21 mouse cellular contexts compared by ENCODE assay signal in the genomic region with DNA sequence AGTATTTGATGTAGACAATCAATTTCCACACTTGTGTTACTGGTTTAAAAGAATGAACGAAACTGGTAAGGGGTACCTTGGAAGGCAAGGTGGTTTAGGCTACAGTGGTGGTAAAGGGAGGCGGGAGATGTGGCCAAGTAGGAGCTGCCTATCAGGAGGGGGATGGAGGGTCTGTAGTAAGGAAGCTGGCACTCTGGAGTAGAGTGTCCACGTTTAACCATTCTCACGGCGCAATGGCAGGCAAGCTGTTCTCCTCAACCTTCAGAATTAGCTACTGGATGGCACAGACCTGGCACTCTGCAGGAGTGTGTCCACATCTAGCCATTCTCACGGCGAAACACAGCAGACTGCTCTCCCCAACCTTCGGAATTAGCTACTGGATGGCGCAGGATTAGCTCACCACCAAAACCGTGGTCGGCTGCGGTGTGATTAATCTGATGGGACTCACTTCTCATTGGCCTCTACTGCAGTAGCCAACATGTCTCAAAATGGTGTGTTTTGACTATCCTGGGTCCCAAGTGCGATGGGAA. TPM values are rescaled to one million over a fixed set of nuclear protein-coding genes. Genes with fewer than 3 reads are reported as not detected.
A peak's percentile ranks its signal among the peaks of the same experiment; 100 is the strongest.
DNase-seq lines count a peak whose midpoint lies in the region; ATAC-seq and TF ChIP-seq lines count a peak whose summit lies in the region.
"Had no signal": no experiment of that assay in that cellular context is flagged by ENCODE, and none has a peak within 500 bp of the region (broad histone marks: within the 10 kb centered on the region; RNA-seq: fewer than 3 reads in every experiment).

No protein-coding gene starts in this region.

- DNase-seq in forebrain, embryonic 14.5 days (ENCODE audit: low spot score), result no peak
- no peak for DNase-seq in midbrain, postnatal 0 days (ENCODE audit: low spot score)
- DNase-seq in spleen, postnatal 10 days (ENCODE audit: low spot score in 2 of 2), result no peak
- DNase-seq: adrenal gland, adult 2 months; adrenal gland, postnatal 14 days; B cell, adult 2 months; cerebellum, adult 11 months; cerebellum, adult 2 months; cerebellum, adult 9-11 months; cerebellum, postnatal 25 days; forebrain, postnatal 0 days; gastrocnemius, adult 2 months; gastrocnemius, postnatal 25 days; heart, adult 2 months had no signal

- H3K36me3 ChIP-seq in forebrain, embryonic 14.5 days (ENCODE audit: control insufficient read depth, insufficient read depth, low read length), result peaks cover 34% of the 10 kb centered on the region
- H3K36me3 ChIP-seq in forebrain, embryonic 12.5 days (replicated peaks), result peaks cover 36% of the 10 kb centered on the region
- peaks cover 33% of the 10 kb centered on the region for H3K36me3 ChIP-seq in kidney, embryonic 16.5 days (ENCODE audit: insufficient read depth, low read length)
- peaks cover 27% of the 10 kb centered on the region for H3K36me3 ChIP-seq in kidney, embryonic 14.5 days (ENCODE audit: control insufficient read depth, insufficient read depth, low read length)
- H3K36me3 ChIP-seq in midbrain, embryonic 13.5 days, result peaks cover 57% of the 10 kb centered on the region
- peaks cover 16% of the 10 kb centered on the region; the same call in 1 of the 2 replicates for H3K36me3 ChIP-seq in midbrain, postnatal 0 days (ENCODE audit: insufficient read depth, low read length)

- no peak overlapping the region for H3K4me3 ChIP-seq in forebrain, embryonic 14.5 days (ENCODE audit: low read depth, low read length)
- H3K4me3 ChIP-seq in forebrain, embryonic 12.5 days (replicated peaks), result no peak overlapping the region
- H3K4me3 ChIP-seq in kidney, embryonic 16.5 days (ENCODE audit: low read length), result no peak overlapping the region
- H3K4me3 ChIP-seq in kidney, embryonic 14.5 days (ENCODE audit: low read length), result no peak overlapping the region
- no peak overlapping the region for H3K4me3 ChIP-seq in midbrain, embryonic 13.5 days (replicated peaks)
- no peak overlapping the region for H3K4me3 ChIP-seq in midbrain, postnatal 0 days (ENCODE audit: low read depth, low read length)
- H3K4me3 ChIP-seq: gastrocnemius, adult 2 months; heart, adult 2 months; hindbrain, embryonic 12.5 days; hindbrain, embryonic 15.5 days had no signal

- ATAC-seq in forebrain, embryonic 14.5 days, result peak; percentile 8; the same call in 1 of the 2 replicates
- no peak for ATAC-seq in forebrain, embryonic 12.5 days (ENCODE audit: low FRiP score)
- 0 out of 2 replicates have a peak, but pooled peaks have one; percentile 49 for ATAC-seq in kidney, embryonic 16.5 days (ENCODE audit: low FRiP score, low TSS enrichment)
- no peak for ATAC-seq in kidney, embryonic 14.5 days (ENCODE audit: low FRiP score, low TSS enrichment)
- 0 out of 2 replicates have a peak, but pooled peaks have one; percentile 11 for ATAC-seq in midbrain, embryonic 13.5 days
- no peak for ATAC-seq in midbrain, postnatal 0 days (ENCODE audit: low FRiP score)

- H3K27me3 ChIP-seq in forebrain, embryonic 14.5 days (replicated peaks; ENCODE audit: control insufficient read depth, insufficient read depth, low read length), result no peaks in the 10 kb centered on the region
- no peaks in the 10 kb centered on the region for H3K27me3 ChIP-seq in forebrain, embryonic 12.5 days
- H3K27me3 ChIP-seq in kidney, embryonic 16.5 days (ENCODE audit: insufficient read depth, low read length), result no peaks in the 10 kb centered on the region
- no peaks in the 10 kb centered on the region for H3K27me3 ChIP-seq in kidney, embryonic 14.5 days (ENCODE audit: control insufficient read depth, insufficient read depth, low read length)
- no peaks in the 10 kb centered on the region for H3K27me3 ChIP-seq in midbrain, embryonic 13.5 days
- no peaks in the 10 kb centered on the region for H3K27me3 ChIP-seq in midbrain, postnatal 0 days (ENCODE audit: insufficient read depth, low read length)
- H3K27me3 ChIP-seq: hindbrain, embryonic 12.5 days; hindbrain, embryonic 15.5 days had no signal

- H3K9ac ChIP-seq in forebrain, embryonic 14.5 days (ENCODE audit: low read length), result no peak overlapping the region
- H3K9ac ChIP-seq in forebrain, embryonic 12.5 days, result no peak overlapping the region
- no peak overlapping the region for H3K9ac ChIP-seq in kidney, embryonic 16.5 days (replicated peaks; ENCODE audit: low read length)
- no peak overlapping the region for H3K9ac ChIP-seq in kidney, embryonic 14.5 days (ENCODE audit: low read depth, low read length)
- no peak overlapping the region for H3K9ac ChIP-seq in midbrain, embryonic 13.5 days (replicated peaks)
- H3K9ac ChIP-seq in midbrain, postnatal 0 days (replicated peaks; ENCODE audit: low read length, poor library complexity, severe bottlenecking), result no peak overlapping the region
- H3K9ac ChIP-seq: forebrain, postnatal 0 days; hindbrain, embryonic 12.5 days; hindbrain, embryonic 15.5 days had no signal

- H3K4me1 ChIP-seq in forebrain, embryonic 14.5 days (ENCODE audit: control insufficient read depth, insufficient read depth, low read length), result no peaks in the 10 kb centered on the region
- H3K4me1 ChIP-seq in forebrain, embryonic 12.5 days, result no peaks in the 10 kb centered on the region
- no peaks in the 10 kb centered on the region for H3K4me1 ChIP-seq in kidney, embryonic 16.5 days (ENCODE audit: insufficient read depth, low read length)
- H3K4me1 ChIP-seq in kidney, embryonic 14.5 days (ENCODE audit: control insufficient read depth, insufficient read depth, low read length), result no peaks in the 10 kb centered on the region
- H3K4me1 ChIP-seq in midbrain, embryonic 13.5 days (replicated peaks), result no peaks in the 10 kb centered on the region
- H3K4me1 ChIP-seq in midbrain, postnatal 0 days (ENCODE audit: insufficient read depth, low read length), result no peaks in the 10 kb centered on the region
- H3K4me1 ChIP-seq: hindbrain, embryonic 12.5 days; hindbrain, embryonic 15.5 days had no signal

- no peaks in the 10 kb centered on the region for H3K9me3 ChIP-seq in forebrain, embryonic 14.5 days (replicated peaks; ENCODE audit: control insufficient read depth, low read length)
- no peaks in the 10 kb centered on the region for H3K9me3 ChIP-seq in forebrain, embryonic 12.5 days
- no peaks in the 10 kb centered on the region for H3K9me3 ChIP-seq in kidney, embryonic 16.5 days (ENCODE audit: low read length)
- peaks cover 3% of the 10 kb centered on the region; the same call in 1 of the 2 replicates for H3K9me3 ChIP-seq in kidney, embryonic 14.5 days (ENCODE audit: control insufficient read depth, low read length)
- no peaks in the 10 kb centered on the region for H3K9me3 ChIP-seq in midbrain, embryonic 13.5 days
- H3K9me3 ChIP-seq in midbrain, postnatal 0 days (ENCODE audit: low read length), result no peaks in the 10 kb centered on the region
- H3K9me3 ChIP-seq: hindbrain, embryonic 12.5 days; hindbrain, embryonic 15.5 days had no signal

- H3K27ac ChIP-seq in forebrain, embryonic 14.5 days (ENCODE audit: low read depth, low read length), result no peak overlapping the region
- H3K27ac ChIP-seq in forebrain, embryonic 12.5 days, result no peak overlapping the region
- H3K27ac ChIP-seq in kidney, embryonic 16.5 days (ENCODE audit: low read length), result no peak overlapping the region
- no peak overlapping the region for H3K27ac ChIP-seq in kidney, embryonic 14.5 days (ENCODE audit: low read depth, low read length)
- H3K27ac ChIP-seq in midbrain, embryonic 13.5 days, result no peak overlapping the region
- no peak overlapping the region for H3K27ac ChIP-seq in midbrain, postnatal 0 days (ENCODE audit: low read depth, low read length)
- H3K27ac ChIP-seq: gastrocnemius, adult 2 months; heart, adult 2 months; hindbrain, embryonic 12.5 days; hindbrain, embryonic 15.5 days had no signal

- H3K4me2 ChIP-seq in forebrain, embryonic 14.5 days (ENCODE audit: low read length), result no peak overlapping the region
- no peak overlapping the region for H3K4me2 ChIP-seq in forebrain, embryonic 12.5 days
- no peak overlapping the region for H3K4me2 ChIP-seq in kidney, embryonic 16.5 days (replicated peaks; ENCODE audit: low read depth, low read length)
- H3K4me2 ChIP-seq in kidney, embryonic 14.5 days (replicated peaks; ENCODE audit: low read depth, low read length), result no peak overlapping the region
- H3K4me2 ChIP-seq in midbrain, embryonic 13.5 days (replicated peaks), result no peak overlapping the region
- H3K4me2 ChIP-seq in midbrain, postnatal 0 days (ENCODE audit: low read depth, low read length, poor library complexity, severe bottlenecking), result no peak overlapping the region
- H3K4me2 ChIP-seq: heart, embryonic 11.5 days; hindbrain, embryonic 12.5 days; hindbrain, embryonic 15.5 days had no signal

- no peak for TF ChIP-seq CTCF in midbrain, postnatal 0 days (IDR thresholded peaks at IDR 0.05)

- 93% methylated on average over 13 of the region's 13 CpGs for whole genome bisulfite sequencing in forebrain, embryonic 14.5 days
- 93% methylated on average over 13 of the region's 13 CpGs for WGBS in forebrain, embryonic 12.5 days
- WGBS in kidney, embryonic 16.5 days, result 98% methylated on average over 13 of the region's 13 CpGs
- 95% methylated on average over 13 of the region's 13 CpGs for WGBS in kidney, embryonic 14.5 days
- WGBS in midbrain, embryonic 13.5 days, result 94% methylated on average over 13 of the region's 13 CpGs
- WGBS in midbrain, postnatal 0 days, result 93% methylated on average over 13 of the region's 13 CpGs

RNA-seq across cellular contexts. Expression of a gene that starts 42.2 kb away (rescaled TPM):
- 60.2 and 63.9 TPM in 2 replicates for polyA plus RNA-seq in forebrain, embryonic 14.5 days (2014; fragmentation: Nextera tagmentation; extraction: Ambion mirVana)
- polyA plus RNA-seq in forebrain, embryonic 12.5 days (2016; fragmentation: Nextera tagmentation; extraction: Ambion mirVana), result 106 and 111 TPM in 2 replicates
- 50.7 and 60.3 TPM in 2 replicates for polyA plus RNA-seq in kidney, embryonic 16.5 days (2015; fragmentation: Nextera tagmentation; extraction: Ambion mirVana)
- polyA plus RNA-seq in kidney, embryonic 14.5 days (2014; fragmentation: Nextera tagmentation; extraction: Ambion mirVana), result 36.9 and 89.9 TPM in 2 replicates
- 46.2 and 55.9 TPM in 2 replicates for polyA plus RNA-seq in midbrain, embryonic 13.5 days (2015; fragmentation: Nextera tagmentation; extraction: Ambion mirVana)
- total RNA-seq in midbrain, postnatal 0 days (2014; rRNA removed), result 84.9 and 116 TPM in 2 replicates
- 28.2 and 30.7 TPM in 2 replicates for polyA plus RNA-seq in midbrain, postnatal 0 days (2015; fragmentation: Nextera tagmentation; extraction: Ambion mirVana)

Comparison
In these comparisons a context has a peak if more than half of its experiments do, and no peak if none do; other contexts are left out.
1. ATAC-seq: peak in forebrain, embryonic 14.5 days (single experiment), kidney, embryonic 16.5 days (single experiment) and midbrain, embryonic 13.5 days (single experiment); none in forebrain, embryonic 12.5 days (single experiment), kidney, embryonic 14.5 days (single experiment) and midbrain, postnatal 0 days (single experiment).